ENCODE assay signal across 21 mouse cellular contexts in genomic region chr6:12247975-12248374, GRCm38 (mm10).
A peak's percentile ranks its signal among the peaks of the same experiment; 100 is the strongest.
DNase-seq lines count a peak whose midpoint lies in the region; ATAC-seq and TF ChIP-seq lines count a peak whose summit lies in the region.
"Had no signal": no experiment of that assay in that cellular context is flagged by ENCODE, and none has a peak within 500 bp of the region (broad histone marks: within the 10 kb centered on the region; RNA-seq: fewer than 3 reads in every experiment).

No protein-coding gene starts in this region.

- no peak for TF ChIP-seq CTCF in hindbrain, postnatal 0 days (IDR thresholded peaks at IDR 0.05; ENCODE audit: low read depth)

- no peak overlapping the region for H3K9ac ChIP-seq in embryonic facial prominence, embryonic 14.5 days (ENCODE audit: low read depth, low read length)
- no peak overlapping the region for H3K9ac ChIP-seq in hindbrain, postnatal 0 days (replicated peaks; ENCODE audit: low read length)
- H3K9ac ChIP-seq in hindbrain, embryonic 11.5 days (ENCODE audit: low read depth, low read length) = no peak overlapping the region
- H3K9ac ChIP-seq: heart, embryonic 12.5 days; kidney, embryonic 15.5 days; limb, embryonic 13.5 days; liver, embryonic 12.5 days had no signal

- DNase-seq in embryonic facial prominence, embryonic 14.5 days (ENCODE audit: low spot score) = peak; percentile 22
- no peak for DNase-seq in embryonic facial prominence, embryonic 10.5 days (ENCODE audit: low spot score)
- peak; percentile 40 for DNase-seq in hindbrain, postnatal 0 days (ENCODE audit: low spot score)
- DNase-seq in hindbrain, embryonic 11.5 days (ENCODE audit: low spot score) = no peak
- DNase-seq in cerebellum, adult 9-11 months = peak; percentile 41
- no peak for DNase-seq in kidney, postnatal 14 days
- DNase-seq in urinary bladder, adult 2 months (ENCODE audit: low spot score) = no peak
- DNase-seq: adrenal gland, postnatal 25 days; gastrocnemius, adult 2 months; heart, postnatal 10 days; kidney, postnatal 4 days; lung, adult 18-20 months; right cerebral cortex, postnatal 14 days; spleen, adult 18-20 months had no signal

- H3K36me3 ChIP-seq in embryonic facial prominence, embryonic 14.5 days (ENCODE audit: control insufficient read depth, insufficient read depth, low read length) = no peaks in the 10 kb centered on the region
- no peaks in the 10 kb centered on the region for H3K36me3 ChIP-seq in embryonic facial prominence, embryonic 10.5 days (replicated peaks)
- no peaks in the 10 kb centered on the region for H3K36me3 ChIP-seq in hindbrain, postnatal 0 days (ENCODE audit: insufficient read depth, low read length)
- H3K36me3 ChIP-seq in hindbrain, embryonic 11.5 days (ENCODE audit: control insufficient read depth, insufficient read depth, low read length) = no peaks in the 10 kb centered on the region
- H3K36me3 ChIP-seq: heart, embryonic 12.5 days; hindbrain, embryonic 10.5 days; kidney, embryonic 15.5 days; limb, embryonic 13.5 days; liver, embryonic 12.5 days; midbrain, embryonic 10.5 days had no signal

- H3K27ac ChIP-seq in embryonic facial prominence, embryonic 14.5 days (replicated peaks; ENCODE audit: low read depth, low read length) = no peak overlapping the region
- no peak overlapping the region for H3K27ac ChIP-seq in embryonic facial prominence, embryonic 10.5 days (replicated peaks)
- no peak overlapping the region for H3K27ac ChIP-seq in hindbrain, postnatal 0 days
- no peak overlapping the region for H3K27ac ChIP-seq in hindbrain, embryonic 11.5 days (ENCODE audit: low read depth, low read length)
- H3K27ac ChIP-seq: gastrocnemius, adult 2 months; hindbrain, embryonic 10.5 days; kidney, embryonic 15.5 days; limb, embryonic 13.5 days; liver, embryonic 12.5 days; midbrain, embryonic 10.5 days had no signal

- no peak overlapping the region for H3K4me3 ChIP-seq in embryonic facial prominence, embryonic 14.5 days (ENCODE audit: low read depth, low read length)
- H3K4me3 ChIP-seq in embryonic facial prominence, embryonic 10.5 days = no peak overlapping the region
- H3K4me3 ChIP-seq in hindbrain, postnatal 0 days (ENCODE audit: low read length) = no peak overlapping the region
- no peak overlapping the region for H3K4me3 ChIP-seq in hindbrain, embryonic 11.5 days (ENCODE audit: low read depth, low read length)
- H3K4me3 ChIP-seq: gastrocnemius, adult 2 months; heart, embryonic 12.5 days; hindbrain, embryonic 10.5 days; kidney, embryonic 15.5 days; limb, embryonic 13.5 days; liver, embryonic 12.5 days; midbrain, embryonic 10.5 days had no signal

- H3K9me3 ChIP-seq in embryonic facial prominence, embryonic 14.5 days (ENCODE audit: control insufficient read depth, low read length) = no peaks in the 10 kb centered on the region
- H3K9me3 ChIP-seq in embryonic facial prominence, embryonic 10.5 days = no peaks in the 10 kb centered on the region
- H3K9me3 ChIP-seq in hindbrain, postnatal 0 days (ENCODE audit: low read length) = no peaks in the 10 kb centered on the region
- H3K9me3 ChIP-seq in hindbrain, embryonic 11.5 days (ENCODE audit: control insufficient read depth, low read length) = no peaks in the 10 kb centered on the region
- H3K9me3 ChIP-seq: heart, embryonic 12.5 days; hindbrain, embryonic 10.5 days; kidney, embryonic 15.5 days; limb, embryonic 13.5 days; liver, embryonic 12.5 days; midbrain, embryonic 10.5 days had no signal

- no peak overlapping the region for H3K4me2 ChIP-seq in embryonic facial prominence, embryonic 14.5 days (ENCODE audit: low read depth, low read length)
- H3K4me2 ChIP-seq in hindbrain, postnatal 0 days (ENCODE audit: low read depth, low read length) = no peak overlapping the region
- no peak overlapping the region for H3K4me2 ChIP-seq in hindbrain, embryonic 11.5 days (replicated peaks; ENCODE audit: low read depth, low read length)
- H3K4me2 ChIP-seq: heart, embryonic 12.5 days; kidney, embryonic 15.5 days; limb, embryonic 13.5 days; liver, embryonic 12.5 days had no signal

- no peaks in the 10 kb centered on the region for H3K4me1 ChIP-seq in embryonic facial prominence, embryonic 14.5 days (ENCODE audit: control insufficient read depth, insufficient read depth, low read length)
- no peaks in the 10 kb centered on the region for H3K4me1 ChIP-seq in embryonic facial prominence, embryonic 10.5 days
- H3K4me1 ChIP-seq in hindbrain, postnatal 0 days (ENCODE audit: insufficient read depth, low read length) = no peaks in the 10 kb centered on the region
- no peaks in the 10 kb centered on the region for H3K4me1 ChIP-seq in hindbrain, embryonic 11.5 days (replicated peaks; ENCODE audit: control insufficient read depth, insufficient read depth, low read length)
- H3K4me1 ChIP-seq: heart, embryonic 12.5 days; hindbrain, embryonic 10.5 days; kidney, embryonic 15.5 days; limb, embryonic 13.5 days; liver, embryonic 12.5 days; midbrain, embryonic 10.5 days had no signal

- ATAC-seq in embryonic facial prominence, embryonic 14.5 days (ENCODE audit: low read depth) = no peak
- ATAC-seq in hindbrain, postnatal 0 days = no peak
- ATAC-seq in hindbrain, embryonic 11.5 days (ENCODE audit: low FRiP score) = no peak
- ATAC-seq: intestine, postnatal 0 days; liver, embryonic 12.5 days had no signal

- no peaks in the 10 kb centered on the region for H3K27me3 ChIP-seq in embryonic facial prominence, embryonic 14.5 days (replicated peaks; ENCODE audit: control insufficient read depth, insufficient read depth, low read length)
- no peaks in the 10 kb centered on the region for H3K27me3 ChIP-seq in embryonic facial prominence, embryonic 10.5 days (replicated peaks; ENCODE audit: low read depth, poor library complexity, severe bottlenecking)
- no peaks in the 10 kb centered on the region for H3K27me3 ChIP-seq in hindbrain, postnatal 0 days (ENCODE audit: insufficient read depth, low read length)
- no peaks in the 10 kb centered on the region for H3K27me3 ChIP-seq in hindbrain, embryonic 11.5 days (ENCODE audit: control insufficient read depth, insufficient read depth, low read length)
- H3K27me3 ChIP-seq: heart, embryonic 12.5 days; kidney, embryonic 15.5 days; limb, embryonic 13.5 days; liver, embryonic 12.5 days had no signal

Comparison
In these comparisons a context has a peak if more than half of its experiments do, and no peak if none do; other contexts are left out.
1. DNase-seq: peak in embryonic facial prominence, embryonic 14.5 days (single experiment), hindbrain, postnatal 0 days (single experiment) and cerebellum, adult 9-11 months (single experiment); none in embryonic facial prominence, embryonic 10.5 days (single experiment), hindbrain, embryonic 11.5 days (single experiment), kidney, postnatal 14 days (single experiment) and urinary bladder, adult 2 months (single experiment).